Mouse (Mus musculus) midbrain, embryonic 16.5 days (tissue): ENCODE data around the gene Neu2. TPM values are rescaled to one million over a fixed set of nuclear protein-coding genes. Genes with fewer than 3 reads are reported as not detected.
A peak's percentile ranks its signal among the peaks of the same experiment; 100 is the strongest.

Source experiments
- ATAC-seq: fragments of 200-750 bp; cut with Nextera tagmentation; 2 replicates; pipeline ENCODE4 v1.8.0; 2017; ENCODE audit warnings: moderate TSS enrichment
- H3K27ac ChIP-seq: fragments of 300-500 bp; sonication (generic); 2 replicates; pipeline ENCODE4 v1.5.1; 2014; ENCODE audit warnings: mild to moderate bottlenecking, low read length, mixed read lengths
- H3K27me3 ChIP-seq: fragments of 300-500 bp; sonication (generic); 2 replicates; pipeline ENCODE4 v1.6.1; 2014; ENCODE audit warnings: low read depth, low read length, mixed read lengths; ENCODE audit not compliant: control insufficient read depth, insufficient read depth
- H3K36me3 ChIP-seq: fragments of 300-500 bp; sonication (generic); 2 replicates; pipeline ENCODE4 v1.6.1; 2014; ENCODE audit warnings: mild to moderate bottlenecking, low read length, moderate library complexity, mixed read lengths; ENCODE audit not compliant: control insufficient read depth, insufficient read depth
- H3K4me1 ChIP-seq: fragments of 300-500 bp; sonication (generic); 2 replicates; pipeline ENCODE4 v1.6.1; 2014; ENCODE audit warnings: mild to moderate bottlenecking, low read length, mixed read lengths; ENCODE audit not compliant: control insufficient read depth, insufficient read depth
- H3K4me2 ChIP-seq: fragments of 300-500 bp; sonication (generic); 2 replicates; pipeline ENCODE4 v1.6.1; 2014; ENCODE audit warnings: mild to moderate bottlenecking, low read length, mixed read lengths
- H3K4me3 ChIP-seq: fragments of 300-500 bp; sonication (generic); 2 replicates; pipeline ENCODE4 v1.5.1; 2014; ENCODE audit warnings: low read depth, mild to moderate bottlenecking, low read length, moderate library complexity, mixed read lengths
- H3K9ac ChIP-seq: fragments of 300-500 bp; sonication (generic); 2 replicates; pipeline ENCODE4 v1.6.1; 2014; ENCODE audit warnings: low read depth, low read length, mixed read lengths
- H3K9me3 ChIP-seq: fragments of 300-500 bp; sonication (generic); replicated peaks from 2 replicates; pipeline ENCODE4 v1.6.1; 2014; ENCODE audit warnings: mild to moderate bottlenecking, low read length, mixed read lengths; ENCODE audit not compliant: control insufficient read depth, poor library complexity, severe bottlenecking
- WGBS: fragments of 180-500 bp; shearing (Covaris S2); extraction: QIAGEN DNeasy Blood & Tissue Kit; methylation state at CpG from one replicate; pipeline ENCODE4 v1.1.7; 2014; 5-methylcytosine and 5-hydroxymethylcytosine counted together
- polyA plus RNA-seq: library from polyadenylated mRNA; unstranded; fragments of >200 nt; fragmentation: Nextera tagmentation; extraction: Ambion mirVana; gene quantifications from 2 replicates; pipeline ENCODE4 v1.2.1, GENCODE M21; 2015

The Neu2 gene
- polyA plus RNA-seq, 1 experiment from 2014 or later = 0.90 TPM

- 94% methylated on average over 8 of the region's 8 CpGs for WGBS
- Histone ChIP-seq H3K9me3 (no peaks in the 10 kb centered on the region), H3K4me3 (no peak overlapping the region), H3K27ac (no peak overlapping the region), H3K27me3 (no peaks in the 10 kb centered on the region), H3K4me2 (no peak overlapping the region), H3K4me1 (no peaks in the 10 kb centered on the region), H3K9ac (no peak overlapping the region), H3K36me3 (no peaks in the 10 kb centered on the region)
- no peak for ATAC-seq
Measured at GRCm38 (mm10) chr1:87589980-87590379, 80.3 kb downstream of the Neu2 start.

- Histone ChIP-seq H3K4me3 (no peak overlapping the region), H3K27me3 (no peaks in the 10 kb centered on the region), H3K27ac (no peak overlapping the region), H3K9me3 (no peaks in the 10 kb centered on the region), H3K4me1 (no peaks in the 10 kb centered on the region), H3K36me3 (no peaks in the 10 kb centered on the region), H3K9ac (no peak overlapping the region), H3K4me2 (no peak overlapping the region)
- ATAC-seq = no peak
- WGBS = 74% methylated on average over 3 of the region's 3 CpGs
Measured at GRCm38 (mm10) chr1:87594261-87594660, 84.6 kb downstream of the Neu2 start.

GRCm38 (mm10) chr1:87594671-87595070, 85.0 kb downstream of the Neu2 start:
- WGBS = 94% methylated on average over 10 of the region's 10 CpGs
- Histone ChIP-seq H3K9ac (no peak overlapping the region), H3K36me3 (no peaks in the 10 kb centered on the region), H3K27me3 (no peaks in the 10 kb centered on the region), H3K27ac (no peak overlapping the region), H3K4me3 (no peak overlapping the region), H3K4me2 (no peak overlapping the region), H3K9me3 (no peaks in the 10 kb centered on the region), H3K4me1 (no peaks in the 10 kb centered on the region)
- ATAC-seq = no peak

- Histone ChIP-seq H3K27me3 (no peaks in the 10 kb centered on the region), H3K4me3 (no peak overlapping the region), H3K36me3 (no peaks in the 10 kb centered on the region), H3K27ac (no peak overlapping the region), H3K9ac (no peak overlapping the region), H3K9me3 (no peaks in the 10 kb centered on the region), H3K4me1 (no peaks in the 10 kb centered on the region), H3K4me2 (no peak overlapping the region)
- 77% methylated on average over 7 of the region's 7 CpGs for WGBS
- no peak for ATAC-seq
Measured at GRCm38 (mm10) chr1:87600533-87600932, 90.8 kb downstream of the Neu2 start.

GRCm38 (mm10) chr1:87601801-87602200, 92.1 kb downstream of the Neu2 start:
- Histone ChIP-seq H3K9me3 (no peaks in the 10 kb centered on the region), H3K9ac (no peak overlapping the region), H3K36me3 (no peaks in the 10 kb centered on the region), H3K27me3 (no peaks in the 10 kb centered on the region), H3K4me1 (no peaks in the 10 kb centered on the region), H3K4me3 (no peak overlapping the region), H3K27ac (no peak overlapping the region), H3K4me2 (no peak overlapping the region)
- no peak for ATAC-seq
- WGBS = 85% methylated on average over 2 of the region's 2 CpGs

- no peak overlapping the region for H3K4me3 ChIP-seq
- 83% methylated on average over 5 of the region's 5 CpGs for WGBS
- H3K9me3 ChIP-seq = no peaks in the 10 kb centered on the region
- no peak overlapping the region for H3K9ac ChIP-seq
- H3K36me3 ChIP-seq = no peaks in the 10 kb centered on the region
- H3K27me3 ChIP-seq = no peaks in the 10 kb centered on the region
- H3K4me1 ChIP-seq = no peaks in the 10 kb centered on the region
- H3K27ac ChIP-seq = no peak overlapping the region
- no peak for ATAC-seq
- no peak overlapping the region for H3K4me2 ChIP-seq
Measured at GRCm38 (mm10) chr1:87603389-87603788, 93.7 kb downstream of the Neu2 start.

- no peak overlapping the region for H3K9ac ChIP-seq
- H3K9me3 ChIP-seq = no peaks in the 10 kb centered on the region
- H3K27me3 ChIP-seq = no peaks in the 10 kb centered on the region
- H3K4me1 ChIP-seq = no peaks in the 10 kb centered on the region
- H3K4me2 ChIP-seq = no peak overlapping the region
- ATAC-seq = no peak
- H3K36me3 ChIP-seq = no peaks in the 10 kb centered on the region
- no peak overlapping the region for H3K4me3 ChIP-seq
- WGBS = 91% methylated on average over 2 of the region's 2 CpGs
- H3K27ac ChIP-seq = no peak overlapping the region
Measured at GRCm38 (mm10) chr1:87605296-87605695, 95.6 kb downstream of the Neu2 start.

- peak; percentile 83; the same call in 1 of the 2 replicates for ATAC-seq
- no peaks in the 10 kb centered on the region for H3K4me1 ChIP-seq
- no peak overlapping the region for H3K4me2 ChIP-seq
- no peaks in the 10 kb centered on the region for H3K9me3 ChIP-seq
- H3K4me3 ChIP-seq = no peak overlapping the region
- 77% methylated on average over 21 of the region's 21 CpGs for WGBS
- no peak overlapping the region for H3K27ac ChIP-seq
- no peaks in the 10 kb centered on the region for H3K27me3 ChIP-seq
- H3K9ac ChIP-seq = no peak overlapping the region
- H3K36me3 ChIP-seq = no peaks in the 10 kb centered on the region
Measured at GRCm38 (mm10) chr1:87607385-87608091, 97.8 kb downstream of the Neu2 start.

GRCm38 (mm10) chr1:87608416-87609046, 98.8 kb downstream of the Neu2 start:
- no peaks in the 10 kb centered on the region for H3K9me3 ChIP-seq
- H3K4me3 ChIP-seq = no peak overlapping the region
- no peak overlapping the region for H3K27ac ChIP-seq
- no peaks in the 10 kb centered on the region for H3K27me3 ChIP-seq
- no peak overlapping the region for H3K9ac ChIP-seq
- no peak overlapping the region for H3K4me2 ChIP-seq
- WGBS = 26% methylated on average over 7 of the region's 7 CpGs
- H3K4me1 ChIP-seq = no peaks in the 10 kb centered on the region
- no peaks in the 10 kb centered on the region for H3K36me3 ChIP-seq
- ATAC-seq = no peak
